Mouse (Mus musculus): ENCODE data around the gene Cep250.

GRCm38 (mm10) chr2:156005393-156005792 is 49.1 kb downstream of the Cep250 start:
- TF ChIP-seq POLR2A (IDR thresholded peaks at IDR 0.05; ENCODE audit: insufficient read length, low read depth) (no peak), MAX (IDR thresholded peaks at IDR 0.05; ENCODE audit: low read depth) (no peak), CEBPB (IDR thresholded peaks at IDR 0.05; ENCODE audit: insufficient read depth, poor library complexity, severe bottlenecking) (no peak), MYOG (IDR thresholded peaks at IDR 0.05; ENCODE audit: control insufficient read depth in 1 of 3, insufficient read depth in 1 of 3, insufficient read length in 2 of 3, low read depth in 2 of 3) (no peak), TCF12 (IDR thresholded peaks at IDR 0.05; ENCODE audit: insufficient read depth, poor library complexity, severe bottlenecking) (no peak), POLR2AphosphoS2 (IDR thresholded peaks at IDR 0.05; ENCODE audit: insufficient read length, low read depth) (no peak), REST (IDR thresholded peaks at IDR 0.05; ENCODE audit: insufficient read depth, insufficient read length) (no peak), E2F4 (IDR thresholded peaks at IDR 0.05; ENCODE audit: insufficient read depth) (no peak), USF1 (IDR thresholded peaks at IDR 0.05; ENCODE audit: low read depth) (no peak), SRF (IDR thresholded peaks at IDR 0.05; ENCODE audit: control insufficient read depth, insufficient read length, low read depth) (no peak)
